Mouse (Mus musculus) heart, adult 2 months (tissue): ENCODE data around the gene Acot6. TPM values are rescaled to one million over a fixed set of nuclear protein-coding genes. Genes with fewer than 3 reads are reported as not detected.

Experiments used
- DNase-seq, 2 experiments: peaks; one replicate each; pipeline ENCODE4 v3.0.0; 2021
- H3K27ac ChIP-seq: fragments of 200-600 bp; 2 replicates; pipeline ENCODE4 v1.8.1; 2022
- H3K27me3 ChIP-seq: fragments of 200-500 bp; 2 replicates; pipeline ENCODE4 v1.6.1; 2012; ENCODE audit warnings: mild to moderate bottlenecking, low read length, inconsistent platforms, mixed read lengths; ENCODE audit not compliant: control insufficient read depth, insufficient read depth
- H3K36me3 ChIP-seq: fragments of 200-500 bp; 2 replicates; pipeline ENCODE4 v1.6.1; 2012; ENCODE audit warnings: low read length, inconsistent platforms; ENCODE audit not compliant: control insufficient read depth, insufficient read depth
- H3K4me1 ChIP-seq: fragments of 200-500 bp; 2 replicates; pipeline ENCODE4 v1.6.1; 2011; ENCODE audit warnings: low read length; ENCODE audit not compliant: control insufficient read depth, insufficient read depth
- H3K4me3 ChIP-seq: fragments of 200-600 bp; 2 replicates; pipeline ENCODE4 v1.8.1; 2022
- H3K79me2 ChIP-seq: fragments of 200-500 bp; replicated peaks from 2 replicates; pipeline ENCODE4 v1.6.1; 2012; ENCODE audit warnings: mild to moderate bottlenecking, inconsistent platforms, low read length, moderate library complexity, mixed read lengths; ENCODE audit not compliant: control insufficient read depth, insufficient read depth
- H3K9ac ChIP-seq: fragments of 200-500 bp; 2 replicates; pipeline ENCODE4 v1.6.1; 2012; ENCODE audit warnings: low read depth, mild to moderate bottlenecking, control low read depth, inconsistent platforms, low read length, mixed read lengths
- CTCF ChIP-seq: fragments of 200-600 bp; IDR thresholded peaks from 2 replicates; pipeline ENCODE4 v1.8.1; 2022; ENCODE audit warnings: antibody characterized with exemption, mild to moderate bottlenecking, moderate library complexity
- EP300 ChIP-seq: fragments of 200-500 bp; IDR thresholded peaks from 2 replicates; pipeline ENCODE4 v1.6.1; 2011; ENCODE audit warnings: low read depth, low read length, control low read depth; ENCODE audit not compliant: insufficient read depth
- POLR2A ChIP-seq: fragments of 200-500 bp; IDR thresholded peaks from 2 replicates; pipeline ENCODE4 v1.6.1; 2011; ENCODE audit warnings: mild to moderate bottlenecking, low read depth, low read length, control low read depth; ENCODE audit not compliant: insufficient read depth
- WGBS: fragments of 180-500 bp; shearing (Covaris S2); methylation state at CpG from one replicate; pipeline ENCODE4 v1.1.7; 2018; 5-methylcytosine and 5-hydroxymethylcytosine counted together
- intact Hi-C: fragments of 180-260 bp; cut with DNase I; formaldehyde crosslinking; loops from one replicate; pipeline ENCODE4 v1.15.1; 2025
- polyA plus RNA-seq: library from polyadenylated mRNA; depleted of rRNA; stranded (reverse); fragments of >200 nt; gene quantifications from 2 replicates; pipeline ENCODE4 v1.2.3, GENCODE M21; 2012
- total RNA-seq, 2 experiments: library from RNA; stranded (reverse); gene quantifications; 2 replicates each; pipeline ENCODE4 v1.2.3; 2021

Acot6 gene
- total and polyA plus RNA-seq, 3 experiments: 1.5 to 2.2 (median 2.2) TPM

DNA sequence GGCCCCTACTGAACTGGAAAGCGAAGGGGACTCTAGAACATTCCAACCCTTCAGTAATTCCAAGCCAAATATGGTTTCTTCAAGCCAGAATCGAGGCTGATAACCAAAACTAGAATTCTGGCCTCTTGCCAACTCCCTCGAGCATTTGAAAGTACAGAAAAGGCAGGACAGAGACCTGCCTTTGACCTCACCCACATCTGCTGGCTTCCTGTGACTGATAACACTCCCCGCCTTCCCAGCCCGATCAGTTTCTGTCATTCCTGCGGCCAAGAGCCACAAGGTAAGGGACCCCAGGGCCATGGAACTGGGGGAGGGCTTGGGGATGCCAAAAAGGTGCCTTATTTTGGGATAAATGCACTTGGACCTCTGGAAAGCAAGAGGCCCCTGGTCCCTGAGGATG is 50.5 kb downstream of the Acot6 start:
- H3K4me1 ChIP-seq: peaks cover 1% of the 10 kb centered on the region; the same call in 1 of the 2 replicates
- H3K9ac ChIP-seq: no peak overlapping the region
- WGBS: 24% methylated on average over 6 of the region's 6 CpGs
- peak in 1 of 2 experiments; percentile 29 for DNase-seq
- H3K36me3 ChIP-seq: peaks cover 3% of the 10 kb centered on the region; the same call in 1 of the 2 replicates
- intact Hi-C loops: no loop called here
- H3K79me2 ChIP-seq: no peaks in the 10 kb centered on the region
- TF ChIP-seq EP300 (no peak), CTCF (no peak), POLR2A (no peak)
- H3K4me3 ChIP-seq: no peak overlapping the region
- peak overlapping the region; percentile 44 for H3K27ac ChIP-seq
- H3K27me3 ChIP-seq: no peaks in the 10 kb centered on the region

DNA sequence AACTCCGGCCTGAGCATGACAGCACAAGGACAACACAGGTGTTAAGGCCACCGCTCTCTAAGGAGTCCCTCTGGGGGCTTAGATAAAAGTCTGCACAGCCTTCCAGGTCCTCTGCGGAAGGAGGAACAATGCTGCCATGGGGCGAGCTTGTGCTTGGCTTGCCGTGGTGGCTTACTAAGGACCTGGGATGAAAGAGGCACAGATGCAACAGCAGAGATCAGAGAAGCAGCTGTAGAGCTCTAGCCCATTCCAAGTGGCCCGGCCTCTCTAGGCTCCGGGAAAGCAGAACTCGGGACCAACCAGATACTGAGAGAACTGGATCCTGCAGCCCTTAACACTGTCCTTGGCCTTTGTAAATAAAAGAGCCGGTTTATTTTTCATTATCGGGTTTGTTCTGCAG is 51.5 kb downstream of the Acot6 start:
- Histone ChIP-seq H3K27ac (no peak overlapping the region; the same call in 1 of the 2 replicates), H3K4me3 (no peak overlapping the region), H3K36me3 (peaks cover 3% of the 10 kb centered on the region; the same call in 1 of the 2 replicates), H3K4me1 (peaks cover 1% of the 10 kb centered on the region; the same call in 1 of the 2 replicates), H3K9ac (no peak overlapping the region), H3K79me2 (no peaks in the 10 kb centered on the region), H3K27me3 (no peaks in the 10 kb centered on the region)
- WGBS: 73% methylated on average over 10 of the region's 10 CpGs
- TF ChIP-seq CTCF (no peak), POLR2A (no peak), EP300 (no peak)
- DNase-seq: no peak
- intact Hi-C loops: no loop called here

DNA sequence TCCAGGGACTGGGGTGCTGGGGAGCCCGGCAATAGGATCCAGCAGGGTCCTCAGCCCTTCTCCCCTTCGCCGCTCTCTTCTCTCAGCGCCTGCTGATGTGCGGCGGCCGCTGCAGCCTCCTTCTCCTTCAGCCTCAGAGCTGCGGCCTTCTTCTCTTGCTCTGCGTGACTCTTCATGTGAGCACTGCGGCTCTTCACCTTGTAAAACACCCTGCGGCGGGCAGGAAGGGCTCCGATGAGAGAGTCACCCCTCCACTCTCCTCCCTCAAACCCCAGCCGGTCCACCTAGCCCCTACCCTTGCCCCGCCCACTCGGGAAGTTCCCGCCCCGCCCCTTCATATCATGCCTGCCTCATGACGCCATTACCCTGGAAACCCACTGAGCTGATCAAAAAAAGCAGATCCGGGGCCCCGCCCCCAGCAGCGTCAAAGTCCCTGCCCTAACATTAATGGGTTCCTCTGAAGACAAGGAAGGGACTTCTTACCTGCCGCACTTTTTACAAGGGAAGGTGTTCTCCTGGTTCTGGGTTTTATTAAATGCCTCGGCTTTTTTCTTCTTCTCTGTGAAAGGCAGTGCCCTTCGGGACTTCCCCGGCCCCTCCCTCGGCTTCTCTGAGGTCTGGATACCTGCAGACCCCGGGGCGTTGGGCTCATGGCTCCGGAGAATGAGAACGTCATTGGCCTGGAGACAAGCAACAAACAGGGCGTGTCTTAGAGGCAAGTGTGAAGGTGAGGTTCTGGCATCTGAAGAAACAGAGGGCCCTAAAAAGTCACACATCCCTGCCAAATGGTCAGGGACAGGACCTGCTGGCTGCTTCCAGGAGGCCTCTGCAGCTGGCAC is 52.1 kb downstream of the Acot6 start:
- TF ChIP-seq POLR2A (no peak), EP300 (no peak), CTCF (no peak)
- intact Hi-C loops: no loop called here
- Histone ChIP-seq H3K27me3 (no peaks in the 10 kb centered on the region), H3K36me3 (peaks cover 3% of the 10 kb centered on the region; the same call in 1 of the 2 replicates), H3K4me3 (no peak overlapping the region), H3K27ac (no peak overlapping the region; the same call in 1 of the 2 replicates), H3K9ac (no peak overlapping the region), H3K79me2 (no peaks in the 10 kb centered on the region), H3K4me1 (peaks cover 1% of the 10 kb centered on the region; the same call in 1 of the 2 replicates)
- WGBS: 78% methylated on average over 32 of the region's 32 CpGs
- no peak for DNase-seq

DNA sequence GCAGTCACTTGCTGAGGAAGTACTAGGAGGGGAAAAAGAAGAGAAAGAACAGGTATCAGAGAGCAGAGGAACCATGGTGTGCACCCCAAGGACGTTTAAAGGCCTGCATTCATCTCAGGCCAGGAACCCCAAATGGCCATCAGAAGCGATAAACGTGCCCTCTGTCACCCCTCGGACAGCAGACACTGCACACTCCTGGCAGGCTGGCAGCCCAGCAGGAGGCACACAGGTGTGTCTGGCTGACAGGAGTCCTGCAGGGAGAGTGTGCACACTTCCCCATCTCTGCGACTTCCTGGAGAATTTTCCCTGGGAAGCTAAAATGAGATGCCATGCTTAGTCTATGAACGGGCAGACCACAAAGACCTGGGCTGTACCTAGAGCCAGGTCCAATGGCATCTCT is 53.0 kb downstream of the Acot6 start:
- TF ChIP-seq POLR2A (no peak), CTCF (no peak), EP300 (no peak)

DNA sequence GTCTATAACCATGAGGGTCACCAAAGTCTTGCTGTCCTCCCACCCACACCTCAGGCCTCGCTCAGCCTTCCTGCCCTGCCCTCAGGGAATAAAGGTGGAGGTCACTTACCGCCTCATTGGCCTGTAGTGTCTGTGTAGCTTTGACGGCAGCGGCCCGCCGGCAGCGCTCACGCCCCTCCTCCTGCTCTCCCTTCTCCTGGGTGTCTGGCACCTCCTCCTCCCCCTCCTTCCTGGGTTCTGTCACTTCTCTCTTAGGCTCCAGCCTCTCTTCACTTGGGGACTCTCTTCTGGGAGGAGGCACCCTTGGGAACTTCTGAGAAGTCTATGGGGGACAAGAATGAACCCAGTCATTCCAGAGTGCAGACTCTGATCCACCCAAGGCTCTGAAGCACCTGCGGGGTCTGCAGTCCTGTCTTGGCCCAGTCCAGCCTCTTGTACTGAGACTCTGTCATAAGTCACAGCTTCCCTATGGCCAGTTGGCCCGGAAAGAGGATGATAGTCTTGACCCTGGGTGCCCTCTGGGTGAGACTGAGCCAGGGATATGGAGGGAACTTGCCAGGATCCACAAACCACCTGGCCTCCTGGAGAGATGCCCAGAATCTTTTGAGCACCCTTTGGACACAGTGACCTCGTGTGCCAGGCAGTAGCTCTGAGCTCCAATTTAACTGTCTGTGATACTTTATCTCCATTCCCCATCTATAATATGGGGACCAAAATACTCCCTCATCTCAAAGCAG is 54.5 kb downstream of the Acot6 start:
- peak; percentile 65 to 78 for DNase-seq
- Histone ChIP-seq H3K27ac (peak overlapping the region; percentile 58), H3K4me3 (no peak overlapping the region), H3K9ac (no peak overlapping the region), H3K79me2 (no peaks in the 10 kb centered on the region), H3K36me3 (peaks cover 3% of the 10 kb centered on the region; the same call in 1 of the 2 replicates), H3K4me1 (peaks cover 1% of the 10 kb centered on the region; the same call in 1 of the 2 replicates), H3K27me3 (no peaks in the 10 kb centered on the region)
- WGBS: 41% methylated on average over 11 of the region's 11 CpGs
- intact Hi-C loops: no loop called here
- 0 out of 2 replicates have a peak, but pooled peaks have one; percentile 63 for TF ChIP-seq EP300
- no peak for TF ChIP-seq POLR2A

More for the DNA sequence above, 53.0 kb downstream of the Acot6 start:
- intact Hi-C loops: no loop called here
- no peak for DNase-seq
- Histone ChIP-seq H3K4me3 (no peak overlapping the region), H3K36me3 (peaks cover 3% of the 10 kb centered on the region; the same call in 1 of the 2 replicates), H3K4me1 (peaks cover 1% of the 10 kb centered on the region; the same call in 1 of the 2 replicates), H3K9ac (no peak overlapping the region), H3K27ac (no peak overlapping the region), H3K27me3 (no peaks in the 10 kb centered on the region), H3K79me2 (no peaks in the 10 kb centered on the region)
- 85% methylated on average over 6 of the region's 6 CpGs for WGBS
